Mouse (Mus musculus) v-Abl transformed pro-B cells (cell line): ENCODE measurements around the gene Gm13271.
"Not testable (repeated sequence)": the region's sequence is repeated elsewhere in the genome, so short reads cannot be mapped to it uniquely, and the experiment has no call there.

Experiments used
- in situ Hi-C, 2 experiments: fragments of 400-800 bp; cut with MboI; formaldehyde crosslinking; loops; one replicate each; pipeline ENCODE4 v1.15.1; 2025; ENCODE audit not compliant: unreplicated experiment in 2 of 2

Gm13271 gene

GRCm38 (mm10) chr4:88754818-88755340 lies at the start of gene Gm13271:
Gene Gm13271, plus strand, starts transcription at chr4:88754868.
- in situ Hi-C loops = not testable (repeated sequence)

- in situ Hi-C loops = loop anchor here (10.0 to 25.0 kb wide), 4 partner anchors 159 to 806 kb away; partner anchors contain the start of genes Cdkn2a (in 1 of the 2) and Mtap (in 1 of the 2)
These were observed 48.7 kb upstream of the Gm13271 start for GRCm38 (mm10) chr4:88705924-88706323.

GRCm38 (mm10) chr4:88707128-88707826 lies 47.4 kb upstream of the Gm13271 start:
- in situ Hi-C loops = loop anchor here (10.0 to 25.0 kb wide), 4 partner anchors 158 to 805 kb away; partner anchors contain the start of genes Cdkn2a (in 1 of the 2) and Mtap (in 1 of the 2)

- in situ Hi-C loops = loop anchor here in 1 of 2 experiments (25.0 kb wide), 3 partner anchors 423 to 798 kb away; partner anchors contain the start of genes Cdkn2a and Mtap
These were observed 40.4 kb upstream of the Gm13271 start for GRCm38 (mm10) chr4:88714281-88714680.

- in situ Hi-C loops = loop anchor here in 1 of 2 experiments (25.0 kb wide), 3 partner anchors 422 to 797 kb away; partner anchors contain the start of genes Cdkn2a and Mtap
These were observed 39.6 kb upstream of the Gm13271 start for GRCm38 (mm10) chr4:88715059-88715458.

DNA sequence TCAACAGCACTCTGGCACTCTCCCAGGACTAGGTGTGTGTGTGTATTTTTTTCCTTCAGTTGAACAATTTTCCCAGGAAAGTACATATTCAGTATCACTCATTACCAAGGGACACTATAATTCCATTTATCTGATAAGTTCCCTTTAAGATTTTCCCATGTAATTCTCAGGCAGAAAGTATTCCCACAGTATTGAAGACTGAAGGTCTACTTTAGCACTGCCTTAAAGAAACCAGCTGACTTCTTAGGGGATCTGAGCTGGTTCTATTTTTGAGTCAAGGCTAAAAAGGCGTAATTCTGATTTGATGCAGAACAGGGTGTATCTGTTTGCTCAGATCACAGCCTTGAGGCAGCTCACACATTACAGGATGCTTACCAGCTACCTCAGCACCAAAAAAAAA lies 36.0 kb upstream of the Gm13271 start:
- in situ Hi-C loops = loop anchor here in 1 of 2 experiments (25.0 kb wide), 3 partner anchors 419 to 794 kb away; partner anchors contain the start of genes Cdkn2a and Mtap

GRCm38 (mm10) chr4:88721791-88722721 lies 32.6 kb upstream of the Gm13271 start, which contains the start of the genes Gm26566 and Klhl9:
Gene Gm26566, plus strand, starts transcription at chr4:88721805.
Gene Klhl9, minus strand, starts transcription at chr4:88722465.
- in situ Hi-C loops = loop anchor here in 1 of 2 experiments (25.0 kb wide), 3 partner anchors 415 to 790 kb away; partner anchors contain the start of genes Cdkn2a and Mtap

DNA sequence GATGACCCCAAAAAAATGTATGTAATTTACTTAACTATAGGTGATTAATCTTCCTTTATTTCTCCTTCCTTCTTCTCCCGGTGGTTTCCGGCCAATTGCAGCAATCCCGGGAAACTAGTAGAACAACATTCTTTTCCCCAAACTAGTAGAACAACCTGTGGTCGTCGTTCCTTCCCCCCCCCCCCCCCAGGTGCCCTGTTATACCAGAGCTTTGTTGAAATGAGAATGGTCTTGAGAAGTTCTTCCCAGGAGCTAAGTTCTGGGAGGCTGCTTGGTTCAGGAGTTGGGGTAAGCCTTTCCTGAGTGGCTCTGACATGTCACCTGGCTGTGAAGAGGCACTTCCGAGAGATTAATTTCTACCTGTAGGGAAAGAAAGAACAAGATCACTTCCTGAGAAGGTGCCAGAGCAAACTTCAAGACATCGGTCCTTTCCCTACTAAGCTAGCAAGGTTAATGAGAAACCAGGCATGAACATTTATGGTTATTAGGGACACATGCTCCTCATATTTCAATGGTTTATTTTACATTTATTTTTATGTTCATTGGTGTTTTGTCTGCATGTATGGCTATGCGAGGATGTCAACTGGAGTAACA lies 31.1 kb upstream of the Gm13271 start:
- in situ Hi-C loops = loop anchor here in 1 of 2 experiments (25.0 kb wide), 3 partner anchors 414 to 789 kb away; partner anchors contain the start of genes Cdkn2a and Mtap

DNA sequence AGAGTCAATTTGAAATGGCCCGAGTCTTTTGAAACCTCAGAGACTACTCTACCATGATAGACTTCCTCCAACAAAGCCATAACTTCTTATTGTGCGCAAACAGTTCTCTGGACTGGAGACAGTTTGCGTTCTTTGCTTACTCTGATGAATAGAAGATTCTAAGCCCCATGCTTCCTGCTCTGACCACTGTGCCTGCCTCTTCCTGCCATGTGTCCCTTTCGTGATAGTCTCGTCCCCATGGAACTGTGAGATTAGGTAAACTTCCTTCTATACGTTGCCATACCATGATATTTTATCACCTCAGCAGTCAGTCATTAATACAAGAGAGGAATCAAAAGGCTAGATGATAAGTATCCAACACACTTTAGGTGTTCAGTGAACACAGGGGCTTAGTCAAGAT lies 27.9 kb upstream of the Gm13271 start:
- in situ Hi-C loops = loop anchor here (5.0 kb wide), 2 partner anchors 34 to 39 kb away; partner anchors contain the start of gene Ifnab (in 1 of the 2)

- in situ Hi-C loops = loop anchor here (5.0 kb wide), 2 partner anchors 35 to 40 kb away; partner anchors contain the start of gene Ifnab (in 1 of the 2)
These were observed 27.3 kb upstream of the Gm13271 start for GRCm38 (mm10) chr4:88727324-88727723.

- in situ Hi-C loops = no loop called here
These were observed 16.2 kb upstream of the Gm13271 start for GRCm38 (mm10) chr4:88738480-88738879.

GRCm38 (mm10) chr4:88739036-88739435 lies 15.6 kb upstream of the Gm13271 start:
- in situ Hi-C loops = no loop called here

DNA sequence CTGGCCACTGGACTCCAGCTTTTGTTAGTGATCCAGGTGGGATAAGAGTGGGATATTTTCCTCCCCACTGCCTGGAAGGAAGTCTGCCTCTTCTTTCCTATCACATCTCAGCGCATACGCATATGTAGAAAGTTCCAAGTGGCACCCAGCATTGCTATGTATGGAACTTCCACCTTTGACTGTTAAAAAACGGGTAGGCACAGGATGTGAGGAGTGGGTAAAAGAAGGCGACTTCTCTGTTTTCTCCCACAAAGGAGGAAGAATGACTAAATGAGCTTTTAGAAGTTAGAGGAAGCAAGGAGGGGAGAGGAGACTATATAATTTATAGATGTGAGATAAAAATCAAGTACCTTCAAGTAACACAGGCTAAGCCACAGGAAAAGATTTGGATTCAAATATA lies 13.2 kb upstream of the Gm13271 start:
- in situ Hi-C loops = no loop called here

- in situ Hi-C loops = no loop called here
These were observed 11.8 kb upstream of the Gm13271 start for GRCm38 (mm10) chr4:88742771-88743371.

GRCm38 (mm10) chr4:88744207-88744606 lies 10.5 kb upstream of the Gm13271 start:
- in situ Hi-C loops = no loop called here

- in situ Hi-C loops = no loop called here
These were observed 4.7 kb upstream of the Gm13271 start for GRCm38 (mm10) chr4:88749926-88750325.

DNA sequence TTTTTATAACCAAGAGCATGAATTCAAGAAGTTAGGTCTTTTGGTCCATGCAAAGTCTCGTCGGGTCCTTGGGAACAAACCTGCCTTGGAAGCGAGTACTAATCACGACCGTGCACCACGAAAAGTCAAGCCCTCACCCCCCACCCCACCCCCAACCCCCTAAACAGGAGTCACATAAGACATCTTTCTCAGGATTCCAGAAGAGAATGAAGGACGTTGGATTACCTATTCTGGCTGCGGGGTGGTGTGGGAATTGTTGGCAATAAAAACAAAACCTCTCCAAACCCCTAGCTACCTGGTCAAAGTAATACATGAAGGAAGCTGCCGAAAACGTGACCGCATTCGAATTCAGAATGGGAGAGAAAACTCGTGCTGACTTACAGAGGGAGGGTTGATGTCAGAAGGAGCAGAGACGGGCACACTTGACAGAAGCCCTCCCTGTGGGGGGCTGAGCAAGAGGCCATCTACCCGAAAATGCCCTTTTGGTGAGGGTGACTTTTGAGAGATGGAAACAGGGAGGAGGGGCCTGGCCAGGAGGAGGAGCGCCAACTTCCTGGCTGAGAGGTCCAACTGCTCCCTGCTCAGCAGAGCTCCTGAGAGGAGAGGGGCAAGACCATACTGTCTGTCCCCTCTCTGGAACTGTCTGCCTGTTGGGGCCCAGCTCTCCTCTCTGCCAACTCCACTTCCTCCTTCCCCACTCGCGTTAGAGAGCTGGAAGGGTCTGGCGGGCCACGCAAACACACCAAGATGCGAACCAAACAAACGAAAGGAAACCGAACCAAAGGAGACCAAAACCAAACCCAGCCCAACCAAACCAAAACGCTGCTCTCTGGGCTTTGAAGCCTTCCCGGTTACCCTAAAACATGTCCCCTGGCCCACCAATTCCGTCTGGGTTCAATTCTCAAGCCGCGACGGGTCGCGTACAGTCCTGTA lies 2.2 kb downstream of the Gm13271 start:
- in situ Hi-C loops = not testable (repeated sequence)

GRCm38 (mm10) chr4:88757628-88758031 lies 3.0 kb downstream of the Gm13271 start:
- in situ Hi-C loops = not testable (repeated sequence)
